Mouse (Mus musculus) hematopoietic stem cell, adult 5-6 weeks (primary cell): ENCODE results near the gene Ccdc7a. TPM values are rescaled to one million over a fixed set of nuclear protein-coding genes. Genes with fewer than 3 reads are reported as not detected.

Source experiments
- ATAC-seq, 2 experiments: fragments of 125-278 bp in 1 of 2; replicated peaks in 1 of 2; 2 replicates each; pipeline ENCODE4 v1.8.0; 2016 to 2017; ENCODE audit warnings: inconsistent platforms in 2 of 2, mild to moderate bottlenecking in 2 of 2, moderate number of reproducible peaks in 2 of 2, low read depth in 1 of 2, moderate TSS enrichment in 1 of 2; ENCODE audit not compliant: low FRiP score in 2 of 2, poor library complexity in 2 of 2, severe bottlenecking in 2 of 2, insufficient read depth in 1 of 2, low TSS enrichment in 1 of 2
- total RNA-seq: library from RNA; stranded (forward); fragments of 172-1452, 232-1000 nt; gene quantifications from 2 replicates; pipeline ENCODE4 v1.2.3, GENCODE M21; 2017

Ccdc7a gene
- total RNA-seq, 1 experiment from 2014 or later, result not detected

DNA sequence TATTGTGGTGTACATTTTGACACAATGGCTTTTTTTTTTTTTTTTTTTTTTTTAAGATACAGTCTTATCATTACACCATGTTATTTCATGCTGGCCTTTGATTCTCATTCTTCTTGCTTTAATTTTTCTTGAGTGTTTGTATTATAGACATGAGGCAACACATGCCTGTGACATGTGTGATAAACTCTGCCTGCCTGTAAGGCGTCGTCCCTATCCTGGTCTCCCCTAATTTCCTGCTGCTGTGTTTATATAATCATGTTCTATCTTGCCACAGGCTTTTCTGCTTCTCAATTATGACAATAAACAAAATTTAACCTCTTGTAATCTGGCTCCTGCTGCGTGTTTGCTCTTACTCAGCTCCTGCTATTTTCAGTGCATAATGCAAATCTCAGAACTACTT lies 367.4 kb downstream of the Ccdc7a start:
- no peak for ATAC-seq

- ATAC-seq, result no peak; a peak in 1 of 4 replicates
Measured at GRCm38 (mm10) chr8:128696701-128697397, 368.5 kb downstream of the Ccdc7a start.

DNA sequence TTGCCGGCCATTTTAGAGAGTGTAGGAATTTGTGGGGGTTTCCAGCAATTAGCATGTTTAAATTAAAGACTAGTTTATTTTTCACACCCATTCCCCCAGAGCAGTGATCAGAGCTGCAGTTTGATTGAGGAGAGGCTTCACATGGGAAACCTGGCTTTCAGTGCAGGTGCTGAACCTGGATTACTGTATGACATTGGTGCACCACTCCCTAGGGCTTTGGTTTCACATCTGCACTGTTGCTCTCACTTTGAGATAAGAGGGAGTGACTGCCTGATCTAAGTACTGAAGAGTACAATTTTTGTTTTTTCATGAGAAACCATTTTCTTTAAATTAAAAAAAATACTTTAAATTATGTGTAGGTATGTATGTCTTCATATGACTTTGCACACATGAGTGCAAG lies 375.3 kb downstream of the Ccdc7a start:
- no peak for ATAC-seq

- ATAC-seq, result no peak
Measured at GRCm38 (mm10) chr8:128688679-128689078, 376.6 kb downstream of the Ccdc7a start.

- peak in 1 of 2 experiments; percentile 9; a peak in 1 of 4 replicates for ATAC-seq
Measured at GRCm38 (mm10) chr8:128686429-128686990, 378.8 kb downstream of the Ccdc7a start.

- peak; percentile 65 to 70 for ATAC-seq
Measured at GRCm38 (mm10) chr8:128685507-128686428, 379.5 kb downstream of the Ccdc7a start, which contains the start of gene Itgb1. Gene Itgb1, plus strand, starts transcription at chr8:128685654.

DNA sequence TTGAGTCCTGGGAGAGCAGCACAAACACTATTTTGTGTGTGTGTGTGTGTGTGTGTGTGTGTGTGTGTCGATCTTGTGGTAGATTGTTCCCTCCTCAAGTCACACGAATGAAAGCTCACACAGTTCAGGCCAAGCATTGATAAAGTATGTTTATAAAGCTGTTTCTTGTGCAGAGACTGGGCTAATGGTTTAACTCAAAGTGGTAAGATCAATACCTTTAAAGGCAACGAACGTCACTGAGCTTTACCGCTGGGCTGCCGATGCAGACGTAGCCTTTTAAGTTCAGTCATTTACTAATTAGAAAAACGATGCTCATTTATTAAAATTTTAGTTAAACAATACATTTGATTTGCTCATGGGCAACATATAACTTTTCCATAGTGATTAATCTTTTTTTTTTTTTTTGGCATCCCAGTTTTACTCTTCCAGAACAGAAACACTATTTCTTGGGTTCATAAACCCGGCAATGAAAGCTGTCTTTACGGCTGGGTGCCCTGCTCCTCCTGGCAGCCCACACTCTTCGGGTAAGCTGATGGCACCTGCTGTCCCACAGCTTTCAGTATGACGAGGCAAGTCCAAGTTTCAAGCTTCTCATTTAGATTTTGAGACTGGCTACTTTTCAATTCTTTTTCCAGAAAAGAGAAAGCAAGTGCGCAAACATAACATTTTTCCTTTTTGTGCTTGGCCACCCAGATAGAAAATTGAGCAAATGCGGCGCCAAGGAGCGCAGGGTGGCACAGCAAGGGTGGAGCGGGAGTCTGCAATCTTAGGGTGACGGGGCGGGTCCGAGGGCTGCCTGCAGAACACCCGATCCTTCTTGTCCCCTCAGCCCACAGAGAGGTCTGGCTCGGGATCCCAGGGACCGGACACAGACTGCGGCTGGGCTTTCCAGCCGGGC lies 380.5 kb downstream of the Ccdc7a start:
- ATAC-seq, result peak in 1 of 2 experiments; percentile 12; a peak in 1 of 4 replicates

Other genes with a start within 250 kb of the Ccdc7a start
- gene Ccdc7b, start 1.6 kb upstream of the Ccdc7a start, total RNA-seq, result not detected in 2 replicates
- not detected in 2 replicates for gene Gm10999, start 66.1 kb upstream of the Ccdc7a start, total RNA-seq
- gene 2610044O15Rik8, start 168.9 kb upstream of the Ccdc7a start, total RNA-seq, result 22.9 and 34.1 TPM in 2 replicates